Mouse (Mus musculus): ENCODE results near the gene Rtn4rl1. TPM values are rescaled to one million over a fixed set of nuclear protein-coding genes. Genes with fewer than 3 reads are reported as not detected.

Rtn4rl1 gene
- total and polyA plus RNA-seq, 2 experiments from 2014 or later, result 11.0 to 15.6 TPM

DNA sequence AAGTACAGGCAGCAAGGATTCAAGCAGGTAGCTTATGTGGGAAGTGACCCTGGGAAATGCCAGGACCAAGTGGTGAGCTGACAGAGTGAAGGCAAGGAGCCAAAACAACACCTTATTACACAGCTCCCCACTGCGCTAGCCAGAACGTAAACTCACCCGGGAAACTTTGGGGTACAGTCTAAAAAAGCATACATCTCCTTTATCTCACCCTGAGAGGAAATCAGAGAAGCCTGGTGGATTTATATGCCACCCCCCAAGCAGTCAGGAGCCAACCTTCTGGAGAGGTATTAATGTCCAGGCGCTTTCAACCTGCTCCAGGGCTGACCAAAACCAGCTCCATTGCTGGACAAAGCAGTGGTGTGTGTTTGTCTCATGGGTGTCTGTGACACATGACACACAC is 10.3 kb downstream of the Rtn4rl1 start:
- DNase-seq (no peak), ATAC-seq (no peak)
- Histone ChIP-seq H3K4me2 (ENCODE audit: low read depth) (no peak overlapping the region), H3K4me1 (ENCODE audit: insufficient read depth) (no peaks in the 10 kb centered on the region), H3K9me3 (ENCODE audit: low read length) (no peaks in the 10 kb centered on the region), H3K4me3 (ENCODE audit: low read depth, low read length) (no peak overlapping the region), H3K36me3 (ENCODE audit: insufficient read depth) (no peaks in the 10 kb centered on the region), H3K27me3 (ENCODE audit: insufficient read depth, low read length) (no peaks in the 10 kb centered on the region), H3K9ac (no peak overlapping the region), H3K27ac (ENCODE audit: low read depth, low read length) (no peak overlapping the region)
- 83% methylated on average over 4 of the region's 4 CpGs for WGBS
- TF ChIP-seq CTCF (IDR thresholded peaks at IDR 0.05; ENCODE audit: low read depth), result no peak

DNA sequence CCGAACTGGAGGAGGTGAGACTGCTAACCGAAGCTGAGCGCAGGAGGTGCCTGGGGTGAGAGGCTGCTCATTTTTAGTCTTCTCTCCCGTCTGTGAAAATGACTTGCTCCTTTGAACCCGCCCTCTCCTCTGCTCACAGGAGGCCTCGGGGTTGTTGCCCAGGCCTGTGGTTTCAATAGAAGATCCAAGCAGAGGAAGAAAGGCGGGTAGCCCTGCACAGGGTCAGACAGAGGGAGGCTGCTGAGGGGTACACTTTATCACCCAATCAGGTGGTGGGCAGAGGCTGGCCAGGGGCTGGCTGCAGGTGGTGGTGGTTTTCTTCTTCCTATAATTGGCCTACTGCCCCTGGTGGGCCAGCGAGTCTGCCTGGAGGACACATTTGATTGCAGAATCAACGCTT is 10.9 kb downstream of the Rtn4rl1 start:
- Histone ChIP-seq H3K27me3 (ENCODE audit: insufficient read depth, low read length) (no peaks in the 10 kb centered on the region), H3K4me2 (ENCODE audit: low read depth) (no peak overlapping the region), H3K9me3 (ENCODE audit: low read length) (no peaks in the 10 kb centered on the region), H3K36me3 (ENCODE audit: insufficient read depth) (no peaks in the 10 kb centered on the region), H3K9ac (no peak overlapping the region), H3K4me1 (ENCODE audit: insufficient read depth) (no peaks in the 10 kb centered on the region), H3K27ac (ENCODE audit: low read depth, low read length) (no peak overlapping the region), H3K4me3 (ENCODE audit: low read depth, low read length) (no peak overlapping the region)
- no peak for TF ChIP-seq CTCF (IDR thresholded peaks at IDR 0.05; ENCODE audit: low read depth)
- no peak for ATAC-seq
- 32% methylated on average over 9 of the region's 9 CpGs for WGBS
- DNase-seq, result no peak

DNA sequence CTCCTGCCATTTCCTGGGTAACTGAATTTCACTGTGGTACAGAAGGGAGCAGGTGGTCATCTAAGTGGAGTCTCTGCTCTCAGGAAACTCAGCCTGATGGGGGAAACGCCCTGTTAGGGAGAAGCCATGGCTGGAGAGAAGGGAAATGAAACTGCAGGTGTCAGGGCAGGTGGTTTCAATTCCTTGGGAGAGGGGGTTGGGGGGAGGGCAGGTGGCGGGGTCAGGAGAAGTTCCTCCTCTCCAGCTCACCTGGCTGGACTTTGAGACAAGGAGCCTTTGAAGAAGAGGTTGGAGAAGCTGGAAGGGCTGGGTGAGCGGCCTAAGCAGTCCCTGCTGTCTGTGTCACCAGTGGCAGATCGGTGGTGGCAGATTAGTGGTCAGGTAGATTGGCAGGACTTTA is 12.8 kb downstream of the Rtn4rl1 start:
- TF ChIP-seq CTCF (IDR thresholded peaks at IDR 0.05; ENCODE audit: low read depth), result no peak

DNA sequence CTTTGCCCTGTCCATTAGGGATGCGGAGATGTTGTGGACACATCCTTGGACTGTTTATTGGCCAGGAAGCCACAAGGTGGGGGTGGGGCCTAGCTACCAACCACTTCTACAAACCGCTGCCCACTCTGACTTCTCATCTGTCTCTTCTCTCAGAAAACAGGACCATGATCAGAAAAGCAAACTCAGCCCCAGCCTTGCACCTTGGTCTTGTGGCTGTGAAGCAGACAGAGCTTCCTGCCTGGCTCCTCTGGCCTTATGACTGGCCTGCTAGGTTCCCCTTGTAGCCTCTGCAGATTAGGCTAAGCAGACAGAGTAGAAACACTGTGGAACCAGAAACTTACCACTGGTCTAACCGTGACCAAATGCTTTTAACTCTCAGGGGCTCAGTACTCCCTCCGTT is 15.8 kb downstream of the Rtn4rl1 start:
- WGBS, result 76% methylated on average over 4 of the region's 4 CpGs
- Histone ChIP-seq H3K9me3 (ENCODE audit: low read length) (no peaks in the 10 kb centered on the region), H3K27me3 (ENCODE audit: insufficient read depth, low read length) (no peaks in the 10 kb centered on the region), H3K4me3 (ENCODE audit: low read depth, low read length) (no peak overlapping the region), H3K9ac (no peak overlapping the region), H3K4me1 (ENCODE audit: insufficient read depth) (peaks cover 18% of the 10 kb centered on the region), H3K36me3 (ENCODE audit: insufficient read depth) (no peaks in the 10 kb centered on the region), H3K27ac (ENCODE audit: low read depth, low read length) (no peak overlapping the region), H3K4me2 (ENCODE audit: low read depth) (no peak overlapping the region)
- no peak for ATAC-seq
- no peak for DNase-seq
- TF ChIP-seq CTCF (IDR thresholded peaks at IDR 0.05; ENCODE audit: low read depth), result no peak

More for the DNA sequence above, 12.8 kb downstream of the Rtn4rl1 start:
- 83% methylated on average over 4 of the region's 4 CpGs for WGBS
- Histone ChIP-seq H3K27ac (ENCODE audit: low read depth, low read length) (no peak overlapping the region), H3K27me3 (ENCODE audit: insufficient read depth, low read length) (no peaks in the 10 kb centered on the region), H3K36me3 (ENCODE audit: insufficient read depth) (no peaks in the 10 kb centered on the region), H3K9me3 (ENCODE audit: low read length) (no peaks in the 10 kb centered on the region), H3K4me3 (ENCODE audit: low read depth, low read length) (no peak overlapping the region), H3K4me2 (ENCODE audit: low read depth) (no peak overlapping the region), H3K9ac (no peak overlapping the region), H3K4me1 (ENCODE audit: insufficient read depth) (no peaks in the 10 kb centered on the region)
- ATAC-seq (no peak), DNase-seq (no peak)

DNA sequence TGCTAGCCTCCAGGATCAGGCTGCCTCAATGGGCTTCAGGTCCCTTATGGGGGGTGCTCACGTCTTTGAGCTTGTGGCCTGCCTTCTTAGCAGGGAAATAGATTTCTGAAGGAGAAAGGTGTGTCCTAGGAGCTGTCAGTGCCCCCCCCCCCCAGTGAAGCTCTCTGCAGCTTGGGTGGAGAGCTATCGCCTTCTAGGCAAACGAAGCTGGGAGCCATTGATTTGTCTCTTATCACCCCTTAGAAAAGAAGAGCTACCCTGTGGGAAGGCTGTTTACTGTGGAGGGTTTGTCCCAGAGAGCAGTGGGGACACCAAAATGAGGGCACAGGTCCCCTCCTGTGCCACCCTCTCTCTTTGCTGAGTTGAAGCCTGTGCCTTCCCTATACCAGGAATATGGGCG is 16.5 kb downstream of the Rtn4rl1 start:
- no peak overlapping the region for H3K27ac ChIP-seq (ENCODE audit: low read depth, low read length)
- no peak for ATAC-seq
- no peak overlapping the region for H3K9ac ChIP-seq
- no peaks in the 10 kb centered on the region for H3K27me3 ChIP-seq (ENCODE audit: insufficient read depth, low read length)
- H3K4me1 ChIP-seq (ENCODE audit: insufficient read depth), result peaks cover 18% of the 10 kb centered on the region
- no peak for DNase-seq
- H3K4me2 ChIP-seq (ENCODE audit: low read depth), result no peak overlapping the region
- no peaks in the 10 kb centered on the region for H3K36me3 ChIP-seq (ENCODE audit: insufficient read depth)
- no peaks in the 10 kb centered on the region for H3K9me3 ChIP-seq (ENCODE audit: low read length)
- WGBS, result 68% methylated on average over 4 of the region's 4 CpGs
- no peak for TF ChIP-seq CTCF (IDR thresholded peaks at IDR 0.05; ENCODE audit: low read depth)
- no peak overlapping the region for H3K4me3 ChIP-seq (ENCODE audit: low read depth, low read length)

DNA sequence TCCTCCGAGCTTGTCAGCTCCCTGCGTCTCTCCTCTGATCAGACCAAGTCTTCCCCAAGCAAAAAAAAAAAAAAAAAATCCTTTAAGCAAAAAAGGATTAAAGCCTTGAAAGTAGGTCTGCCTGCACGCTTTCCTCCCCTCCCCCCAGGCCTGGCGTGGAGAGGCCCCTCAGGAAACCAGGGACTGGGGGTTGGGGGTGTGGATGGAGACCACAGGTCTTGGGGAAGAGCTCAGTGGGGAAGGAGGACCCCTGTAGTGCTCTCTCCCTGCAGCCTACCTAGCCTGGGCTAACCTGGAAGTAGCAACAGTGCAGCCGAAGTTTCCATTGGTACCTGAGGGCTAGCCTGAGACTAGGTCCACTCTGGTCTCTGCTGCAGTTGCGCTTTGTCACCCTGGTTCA is 17.2 kb downstream of the Rtn4rl1 start:
- no peak for TF ChIP-seq CTCF (IDR thresholded peaks at IDR 0.05; ENCODE audit: low read depth)
- DNase-seq (no peak), ATAC-seq (no peak)
- H3K4me3 ChIP-seq (ENCODE audit: low read depth, low read length), result no peak overlapping the region
- H3K9ac ChIP-seq, result no peak overlapping the region
- H3K27ac ChIP-seq (ENCODE audit: low read depth, low read length), result no peak overlapping the region
- H3K4me1 ChIP-seq (ENCODE audit: insufficient read depth), result peaks cover 18% of the 10 kb centered on the region
- no peak overlapping the region for H3K4me2 ChIP-seq (ENCODE audit: low read depth)
- no peaks in the 10 kb centered on the region for H3K9me3 ChIP-seq (ENCODE audit: low read length)
- H3K27me3 ChIP-seq (ENCODE audit: insufficient read depth, low read length), result no peaks in the 10 kb centered on the region
- no peaks in the 10 kb centered on the region for H3K36me3 ChIP-seq (ENCODE audit: insufficient read depth)
- 47% methylated on average over 6 of the region's 6 CpGs for whole genome bisulfite sequencing

DNA sequence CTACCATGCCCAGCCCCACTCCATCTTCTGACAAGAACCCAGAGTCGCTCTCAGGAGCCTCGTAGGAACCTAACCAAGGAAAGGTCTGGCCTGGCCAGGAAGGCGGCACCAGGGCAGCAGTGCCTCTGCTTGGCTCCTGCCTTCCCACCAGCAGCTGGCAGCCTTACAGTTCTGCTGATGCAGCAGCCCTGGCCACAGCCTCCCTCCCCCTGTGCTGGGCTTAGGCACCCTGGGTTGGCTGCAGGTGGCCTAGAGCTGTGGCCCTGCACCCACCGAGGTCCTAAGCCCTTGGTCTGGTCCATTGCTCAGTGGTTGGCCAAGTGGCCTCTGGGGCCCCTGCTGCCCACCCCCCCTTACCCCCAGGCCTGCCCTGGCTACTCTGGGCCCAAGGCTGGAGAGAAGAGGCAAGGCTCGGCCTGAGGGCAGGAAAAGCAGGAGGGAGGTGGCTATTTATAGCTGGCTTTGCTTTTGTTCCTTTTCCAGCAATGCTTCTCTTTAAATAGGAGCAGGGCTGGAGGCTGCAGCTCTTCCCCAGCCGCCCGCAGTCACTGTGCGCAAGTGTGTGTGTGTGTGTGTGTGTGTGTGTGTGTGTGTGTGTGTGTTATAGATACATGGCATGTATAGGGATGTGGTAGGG is 18.6 kb downstream of the Rtn4rl1 start:
- H3K9ac ChIP-seq, result no peak overlapping the region
- no peak for TF ChIP-seq CTCF (IDR thresholded peaks at IDR 0.05; ENCODE audit: low read depth)
- 41% methylated on average over 8 of the region's 8 CpGs for WGBS
- H3K4me1 ChIP-seq (ENCODE audit: insufficient read depth), result peaks cover 18% of the 10 kb centered on the region
- DNase-seq (peak; percentile 56), ATAC-seq (peak; percentile 62)
- H3K4me2 ChIP-seq (ENCODE audit: low read depth), result no peak overlapping the region
- peak overlapping the region; percentile 45; the same call in 1 of the 2 replicates for H3K27ac ChIP-seq (ENCODE audit: low read depth, low read length)
- no peaks in the 10 kb centered on the region for H3K36me3 ChIP-seq (ENCODE audit: insufficient read depth)
- no peaks in the 10 kb centered on the region for H3K9me3 ChIP-seq (ENCODE audit: low read length)
- H3K4me3 ChIP-seq (ENCODE audit: low read depth, low read length), result no peak overlapping the region
- no peaks in the 10 kb centered on the region for H3K27me3 ChIP-seq (ENCODE audit: insufficient read depth, low read length)

Data from forebrain, postnatal 0 days (tissue).